Mouse (Mus musculus) G1E (cell line): Measurements from ENCODE around the gene Sh2d6.

Source experiments
- CTCF ChIP-seq: IDR thresholded peaks from 2 replicates; pipeline ENCODE4 v1.5.1; 2012; ENCODE audit warnings: low read depth, low read length, inconsistent platforms, mixed read lengths
- GATA1 ChIP-seq: IDR thresholded peaks from 2 replicates; pipeline ENCODE4 v1.6.1; 2012; ENCODE audit warnings: borderline replicate concordance, low read length, inconsistent platforms, mixed read lengths
- POLR2AphosphoS5 ChIP-seq: IDR thresholded peaks from 2 replicates; pipeline ENCODE4 v1.6.1; 2012; ENCODE audit warnings: low read depth, low read length, inconsistent platforms; ENCODE audit not compliant: insufficient replicate concordance

DNA sequence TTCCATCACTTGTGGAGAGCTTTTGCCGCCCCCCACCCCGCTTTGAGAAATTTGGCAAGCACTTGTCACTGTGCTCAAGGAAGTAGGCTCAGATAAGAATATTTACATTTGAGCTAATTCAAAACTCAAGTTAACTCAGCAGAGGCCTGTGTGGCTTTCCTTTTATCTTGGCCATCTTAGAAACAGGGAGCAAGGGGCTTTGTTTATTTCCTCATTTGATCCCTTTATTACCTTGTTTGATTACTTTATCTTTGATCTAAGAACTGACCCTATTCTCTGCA, 41.1 kb downstream of the Sh2d6 start:
- TF ChIP-seq CTCF (no peak), POLR2AphosphoS5 (no peak), GATA1 (no peak)
